Mouse (Mus musculus) fat pad, adult 2 months (tissue): Measurements from ENCODE around the gene Slc12a9.
"Not testable (repeated sequence)": the region's sequence is repeated elsewhere in the genome, so short reads cannot be mapped to it uniquely, and the experiment has no call there.

Source experiments
- DNase-seq: peaks from one replicate; pipeline ENCODE4 v3.0.0-alpha.2; 2011; ENCODE audit warnings: low read depth, low spot score; ENCODE audit errors: extremely low read depth

Gene Slc12a9

GRCm38 (mm10) chr5:137287953-137288743 lies 45.2 kb downstream of the Slc12a9 start:
- DNase-seq = no peak

GRCm38 (mm10) chr5:137287032-137287952 lies 46.1 kb downstream of the Slc12a9 start, which contains the start of gene Ache:
Ache (plus strand) TSS chr5:137287519.
- DNase-seq = no peak

GRCm38 (mm10) chr5:137286655-137287031 lies 46.8 kb downstream of the Slc12a9 start:
- DNase-seq = no peak

GRCm38 (mm10) chr5:137285986-137286385 lies 47.4 kb downstream of the Slc12a9 start:
- DNase-seq = no peak

- no peak for DNase-seq
Observed at GRCm38 (mm10) chr5:137285045-137285444, 48.4 kb downstream of the Slc12a9 start.

GRCm38 (mm10) chr5:137284411-137284810 lies 49.0 kb downstream of the Slc12a9 start:
- not testable (repeated sequence) for DNase-seq

GRCm38 (mm10) chr5:137277360-137278342 lies 55.7 kb downstream of the Slc12a9 start:
- peak; percentile 34 for DNase-seq

- no peak for DNase-seq
Observed at GRCm38 (mm10) chr5:137268131-137268910, 65.1 kb downstream of the Slc12a9 start.

GRCm38 (mm10) chr5:137264787-137265186 lies 68.6 kb downstream of the Slc12a9 start:
- no peak for DNase-seq
